Mouse (Mus musculus) neural tube, embryonic 11.5 days (tissue): ENCODE data around the gene Gfm2. TPM values are rescaled to one million over a fixed set of nuclear protein-coding genes. Genes with fewer than 3 reads are reported as not detected.

Experiments
- ATAC-seq: fragments of 200-750 bp; cut with Nextera tagmentation; 2 replicates; pipeline ENCODE4 v1.8.0; 2017; ENCODE audit warnings: moderate number of reproducible peaks, mild to moderate bottlenecking, moderate TSS enrichment, moderate library complexity; ENCODE audit not compliant: insufficient read depth, low FRiP score, low TSS enrichment
- DNase-seq: peaks from one replicate; pipeline ENCODE4 v3.0.0-alpha.2; 2015; ENCODE audit warnings: low spot score
- H3K27ac ChIP-seq: fragments of 300-500 bp; sonication (generic); 2 replicates; pipeline ENCODE4 v1.5.1; 2014; ENCODE audit warnings: low read depth, mild to moderate bottlenecking, low read length
- H3K27me3 ChIP-seq: fragments of 300-500 bp; sonication (generic); 2 replicates; pipeline ENCODE4 v1.6.1; 2014; ENCODE audit warnings: mild to moderate bottlenecking, low read length, mixed read lengths; ENCODE audit not compliant: control insufficient read depth, insufficient read depth
- H3K36me3 ChIP-seq: fragments of 300-500 bp; sonication (generic); 2 replicates; pipeline ENCODE4 v1.6.1; 2014; ENCODE audit warnings: mild to moderate bottlenecking, low read length, moderate library complexity, mixed read lengths; ENCODE audit not compliant: control insufficient read depth, insufficient read depth
- H3K4me1 ChIP-seq: fragments of 300-500 bp; sonication (generic); 2 replicates; pipeline ENCODE4 v1.6.1; 2014; ENCODE audit warnings: low read length, mixed read lengths; ENCODE audit not compliant: control insufficient read depth, insufficient read depth
- H3K4me2 ChIP-seq: fragments of 300-500 bp; sonication (generic); 2 replicates; pipeline ENCODE4 v1.6.1; 2014; ENCODE audit warnings: low read depth, mild to moderate bottlenecking, moderate library complexity
- H3K4me3 ChIP-seq: fragments of 300-500 bp; sonication (generic); 2 replicates; pipeline ENCODE4 v1.5.1; 2014; ENCODE audit warnings: low read depth, low read length
- H3K9ac ChIP-seq: fragments of 300-500 bp; sonication (generic); 2 replicates; pipeline ENCODE4 v1.6.1; 2014; ENCODE audit warnings: mild to moderate bottlenecking, low read length
- H3K9me3 ChIP-seq: fragments of 300-500 bp; sonication (generic); 2 replicates; pipeline ENCODE4 v1.6.1; 2016; ENCODE audit warnings: low read length; ENCODE audit not compliant: control insufficient read depth
- WGBS: fragments of 180-500 bp; shearing (Covaris S2); extraction: QIAGEN DNeasy Blood & Tissue Kit; methylation state at CpG from one replicate; pipeline ENCODE4 v1.1.7; 2014; 5-methylcytosine and 5-hydroxymethylcytosine counted together
- polyA plus RNA-seq: library from polyadenylated mRNA; unstranded; fragments of >200 nt; fragmentation: Nextera tagmentation; extraction: Ambion mirVana; gene quantifications from 2 replicates; pipeline ENCODE4 v1.2.1, GENCODE M21; 2014

Gene Gfm2
- polyA plus RNA-seq, 1 experiment from 2014 or later: 39.6 TPM

DNA sequence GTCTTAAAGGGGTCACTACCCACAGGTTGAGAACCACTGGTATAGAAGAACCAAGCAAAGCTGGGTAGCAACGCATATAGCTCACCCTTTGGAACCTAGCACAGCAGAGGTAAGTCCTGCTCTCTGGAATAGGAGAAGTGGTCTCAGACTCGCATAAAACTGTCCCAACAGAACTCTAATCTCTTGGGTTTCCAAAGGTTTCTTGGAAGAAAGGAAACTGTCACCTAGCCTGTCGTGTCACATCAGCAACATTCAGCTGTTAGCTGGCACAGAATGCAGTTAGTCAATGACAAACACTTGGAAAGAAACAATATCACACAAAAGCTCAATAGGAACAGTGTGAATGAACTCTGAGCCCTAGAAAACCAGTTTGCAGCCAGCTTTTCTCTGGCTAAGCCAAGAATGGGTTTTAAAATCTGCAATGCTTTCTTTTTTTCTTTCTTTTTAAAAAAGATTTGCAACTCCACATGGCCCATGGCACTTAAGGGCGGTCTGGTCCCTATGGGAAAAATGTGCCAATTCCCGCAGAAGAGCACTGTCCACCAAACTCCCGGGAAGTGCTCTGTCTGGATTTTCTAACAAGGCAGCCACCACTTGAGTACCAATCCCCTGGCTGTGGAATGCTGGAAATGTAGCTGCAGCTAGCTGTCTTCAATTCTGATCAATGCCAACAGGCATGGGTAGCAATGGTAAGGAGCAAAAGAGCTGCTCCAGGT lies 42.5 kb downstream of the Gfm2 start:
- 70% methylated on average over 6 of the region's 6 CpGs for WGBS

GRCm38 (mm10) chr13:97182821-97183220 lies 45.1 kb downstream of the Gfm2 start:
- Histone ChIP-seq H3K4me3 (no peak overlapping the region), H3K4me1 (no peaks in the 10 kb centered on the region), H3K36me3 (no peaks in the 10 kb centered on the region), H3K27ac (no peak overlapping the region), H3K9me3 (no peaks in the 10 kb centered on the region), H3K4me2 (no peak overlapping the region), H3K9ac (no peak overlapping the region), H3K27me3 (no peaks in the 10 kb centered on the region)
- no peak for DNase-seq
- no peak for ATAC-seq
- 81% methylated on average over 4 of the region's 4 CpGs for WGBS

More for the DNA sequence above, 42.5 kb downstream of the Gfm2 start:
- Histone ChIP-seq H3K4me1 (no peaks in the 10 kb centered on the region), H3K4me2 (no peak overlapping the region), H3K27ac (no peak overlapping the region), H3K9ac (no peak overlapping the region), H3K9me3 (no peaks in the 10 kb centered on the region), H3K36me3 (no peaks in the 10 kb centered on the region), H3K4me3 (no peak overlapping the region), H3K27me3 (no peaks in the 10 kb centered on the region)
- ATAC-seq (no peak), DNase-seq (no peak)

DNA sequence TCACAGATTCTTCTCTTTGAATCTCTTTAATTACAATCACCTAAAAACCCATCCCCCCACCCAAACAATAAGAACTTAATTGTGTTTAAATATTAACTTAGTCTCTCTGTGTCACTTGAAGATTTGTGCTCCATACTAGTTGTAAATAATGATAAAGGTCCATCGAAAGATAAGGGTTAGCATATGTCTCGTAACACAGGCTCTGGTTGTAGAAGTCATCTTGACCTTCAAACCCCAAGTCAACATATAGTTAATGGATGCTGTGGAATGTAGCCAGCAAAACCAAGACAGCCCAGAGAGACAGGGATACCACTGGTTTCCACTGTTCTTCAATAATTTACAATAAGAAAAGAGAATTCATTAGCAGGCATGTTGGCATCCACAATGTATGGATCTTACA lies 46.4 kb downstream of the Gfm2 start:
- ATAC-seq (no peak), DNase-seq (no peak)
- Histone ChIP-seq H3K36me3 (no peaks in the 10 kb centered on the region), H3K4me2 (no peak overlapping the region), H3K9me3 (no peaks in the 10 kb centered on the region), H3K4me3 (no peak overlapping the region), H3K27ac (no peak overlapping the region), H3K27me3 (no peaks in the 10 kb centered on the region), H3K9ac (no peak overlapping the region), H3K4me1 (no peaks in the 10 kb centered on the region)
- 90% methylated on average over 2 of the region's 2 CpGs for WGBS

- Histone ChIP-seq H3K4me1 (no peaks in the 10 kb centered on the region), H3K9me3 (no peaks in the 10 kb centered on the region), H3K4me2 (no peak overlapping the region), H3K27me3 (no peaks in the 10 kb centered on the region), H3K4me3 (no peak overlapping the region), H3K9ac (no peak overlapping the region), H3K27ac (no peak overlapping the region), H3K36me3 (no peaks in the 10 kb centered on the region)
- DNase-seq (no peak), ATAC-seq (no peak)
- 82% methylated on average over 5 of the region's 5 CpGs for WGBS
Observed at GRCm38 (mm10) chr13:97184656-97185055, 46.9 kb downstream of the Gfm2 start.

DNA sequence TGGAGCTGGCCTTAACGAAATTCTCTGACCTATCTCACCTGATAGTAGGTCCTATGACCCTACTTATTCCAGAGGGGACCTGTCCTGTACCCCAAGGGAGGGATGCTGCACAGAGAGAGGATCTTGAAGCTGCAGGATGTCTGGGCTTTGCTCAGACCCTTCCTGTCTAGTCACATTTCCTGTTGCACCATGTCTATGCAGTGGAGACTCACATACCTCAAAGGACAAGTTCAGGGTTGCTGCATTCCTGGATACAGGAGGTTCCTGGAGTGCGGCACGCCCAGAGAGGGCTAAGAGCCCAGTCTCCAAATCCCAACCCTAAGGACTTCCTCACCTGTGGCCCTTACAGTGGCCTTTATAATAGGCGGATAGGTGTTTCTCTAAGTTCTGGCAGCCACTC lies 48.6 kb downstream of the Gfm2 start:
- Histone ChIP-seq H3K9me3 (no peaks in the 10 kb centered on the region), H3K27me3 (no peaks in the 10 kb centered on the region), H3K9ac (no peak overlapping the region), H3K4me3 (no peak overlapping the region), H3K36me3 (no peaks in the 10 kb centered on the region), H3K4me2 (no peak overlapping the region), H3K27ac (no peak overlapping the region), H3K4me1 (no peaks in the 10 kb centered on the region)
- no peak for ATAC-seq
- no peak for DNase-seq
- 87% methylated on average over 4 of the region's 4 CpGs for WGBS

GRCm38 (mm10) chr13:97187693-97188092 lies 50.0 kb downstream of the Gfm2 start:
- no peak overlapping the region for H3K27ac ChIP-seq

GRCm38 (mm10) chr13:97192649-97193048 lies 54.9 kb downstream of the Gfm2 start:
- ATAC-seq: no peak

More at GRCm38 (mm10) chr13:97187693-97188092, 50.0 kb downstream of the Gfm2 start:
- H3K4me1 ChIP-seq: no peaks in the 10 kb centered on the region
- no peak overlapping the region for H3K9ac ChIP-seq
- ATAC-seq: no peak
- no peaks in the 10 kb centered on the region for H3K27me3 ChIP-seq
- H3K4me2 ChIP-seq: no peak overlapping the region
- H3K36me3 ChIP-seq: no peaks in the 10 kb centered on the region
- no peak for DNase-seq
- H3K9me3 ChIP-seq: no peaks in the 10 kb centered on the region
- H3K4me3 ChIP-seq: no peak overlapping the region
- 86% methylated on average over 5 of the region's 5 CpGs for WGBS

GRCm38 (mm10) chr13:97193420-97193819 lies 55.7 kb downstream of the Gfm2 start:
- H3K27ac ChIP-seq: no peak overlapping the region
- ATAC-seq (no peak), DNase-seq (no peak)
- H3K36me3 ChIP-seq: no peaks in the 10 kb centered on the region
- H3K4me2 ChIP-seq: no peak overlapping the region
- no peak overlapping the region for H3K4me3 ChIP-seq
- no peaks in the 10 kb centered on the region for H3K9me3 ChIP-seq
- no peaks in the 10 kb centered on the region for H3K27me3 ChIP-seq
- no peak overlapping the region for H3K9ac ChIP-seq
- no peaks in the 10 kb centered on the region for H3K4me1 ChIP-seq
- WGBS: 71% methylated on average over 7 of the region's 7 CpGs

More at GRCm38 (mm10) chr13:97192649-97193048, 54.9 kb downstream of the Gfm2 start:
- WGBS: 92% methylated on average over 11 of the region's 11 CpGs
- H3K4me3 ChIP-seq: no peak overlapping the region
- H3K4me1 ChIP-seq: no peaks in the 10 kb centered on the region
- no peaks in the 10 kb centered on the region for H3K9me3 ChIP-seq
- no peaks in the 10 kb centered on the region for H3K27me3 ChIP-seq
- no peak overlapping the region for H3K4me2 ChIP-seq
- no peaks in the 10 kb centered on the region for H3K36me3 ChIP-seq
- no peak overlapping the region for H3K27ac ChIP-seq
- H3K9ac ChIP-seq: no peak overlapping the region
- no peak for DNase-seq

DNA sequence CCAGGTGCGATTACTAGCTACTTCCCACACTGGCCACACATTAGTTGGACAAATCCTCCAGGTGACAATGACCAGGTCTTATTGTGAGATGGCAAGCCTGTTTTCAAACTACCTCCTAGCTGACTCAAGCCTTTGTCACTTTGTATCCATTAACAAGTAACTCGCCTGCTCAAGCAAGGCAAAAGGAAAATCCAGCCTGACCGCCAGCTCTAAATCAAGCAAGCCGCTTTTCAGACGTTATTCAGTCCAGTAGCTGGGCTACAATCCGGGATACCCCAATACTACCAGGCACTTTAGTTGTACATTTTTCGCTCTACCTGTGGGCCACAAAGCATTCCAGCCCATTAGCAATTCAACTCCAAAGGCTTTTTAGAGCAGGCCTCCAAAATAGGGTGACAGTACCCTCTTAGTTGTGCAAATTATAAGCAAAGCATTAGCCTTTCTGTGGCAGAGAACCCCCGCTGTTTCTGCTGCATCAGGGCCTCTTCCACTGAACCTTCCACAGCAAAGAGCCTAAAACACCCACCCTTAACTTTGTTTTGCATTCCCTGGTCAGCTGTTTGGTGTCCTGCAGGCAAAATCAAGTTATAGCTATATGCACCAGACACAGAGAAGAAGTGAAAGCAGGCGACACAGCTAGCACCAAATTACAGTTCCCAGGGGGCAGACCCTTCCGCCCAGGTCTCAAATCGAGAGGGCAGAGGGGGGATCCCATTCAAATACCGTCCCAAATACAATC lies 58.6 kb downstream of the Gfm2 start:
- DNase-seq (no peak), ATAC-seq (no peak)
- Histone ChIP-seq H3K27ac (no peak overlapping the region), H3K4me1 (no peaks in the 10 kb centered on the region), H3K9me3 (no peaks in the 10 kb centered on the region), H3K4me3 (no peak overlapping the region), H3K9ac (no peak overlapping the region), H3K27me3 (no peaks in the 10 kb centered on the region), H3K36me3 (no peaks in the 10 kb centered on the region), H3K4me2 (no peak overlapping the region)
- 53% methylated on average over 12 of the region's 12 CpGs for WGBS
